Mouse (Mus musculus): ENCODE measurements at regions not wholly inside any gene's neighbourhood (a gene's known extent, or its start where the extent isn't known, plus 50 kb on each side); places are given as distances from the start of the nearest gene placed in this dataset.

- no peak for DNase-seq (ENCODE audit: low spot score)
- no peak for ATAC-seq (replicated peaks; ENCODE audit: low FRiP score, low TSS enrichment, low read depth)
- Histone ChIP-seq H3K27me3 (replicated peaks; ENCODE audit: control insufficient read depth, insufficient read depth, low read length) (no peaks in the 10 kb centered on the region), H3K4me1 (replicated peaks; ENCODE audit: control insufficient read depth, insufficient read depth, low read length) (no peaks in the 10 kb centered on the region), H3K9ac (ENCODE audit: low read length) (no peak overlapping the region), H3K9me3 (ENCODE audit: control insufficient read depth, low read length) (no peaks in the 10 kb centered on the region), H3K4me2 (ENCODE audit: low read length) (no peak overlapping the region), H3K36me3 (ENCODE audit: control insufficient read depth, insufficient read depth, low read length) (no peaks in the 10 kb centered on the region), H3K27ac (ENCODE audit: low read depth) (no peak overlapping the region), H3K4me3 (ENCODE audit: low read depth, low read length) (no peak overlapping the region)
- 78% methylated on average over 10 of the region's 10 CpGs for WGBS
These were observed 445.9 kb downstream of the Etnk1 start for GRCm38 (mm10) chr6:143612966-143613365.

GRCm38 (mm10) chr6:143614431-143614987, 447.5 kb downstream of the Etnk1 start:
- Histone ChIP-seq H3K9me3 (ENCODE audit: control insufficient read depth, low read length) (no peaks in the 10 kb centered on the region), H3K27ac (ENCODE audit: low read depth) (no peak overlapping the region), H3K27me3 (replicated peaks; ENCODE audit: control insufficient read depth, insufficient read depth, low read length) (no peaks in the 10 kb centered on the region), H3K36me3 (ENCODE audit: control insufficient read depth, insufficient read depth, low read length) (no peaks in the 10 kb centered on the region), H3K4me1 (replicated peaks; ENCODE audit: control insufficient read depth, insufficient read depth, low read length) (peaks cover 7% of the 10 kb centered on the region; the same call in 1 of the 2 replicates), H3K9ac (ENCODE audit: low read length) (no peak overlapping the region), H3K4me3 (ENCODE audit: low read depth, low read length) (no peak overlapping the region), H3K4me2 (ENCODE audit: low read length) (no peak overlapping the region)
- no peak for ATAC-seq (replicated peaks; ENCODE audit: low FRiP score, low TSS enrichment, low read depth)
- 65% methylated on average over 11 of the region's 11 CpGs for WGBS
- DNase-seq (ENCODE audit: low spot score): no peak

GRCm38 (mm10) chr6:143615361-143615760, 448.3 kb downstream of the Etnk1 start:
- WGBS: 69% methylated on average over 8 of the region's 8 CpGs
- no peak for ATAC-seq (replicated peaks; ENCODE audit: low FRiP score, low TSS enrichment, low read depth)

GRCm38 (mm10) chr6:143616386-143616785, 449.4 kb downstream of the Etnk1 start:
- peaks cover 7% of the 10 kb centered on the region; the same call in 1 of the 2 replicates for H3K4me1 ChIP-seq (replicated peaks; ENCODE audit: control insufficient read depth, insufficient read depth, low read length)
- no peaks in the 10 kb centered on the region for H3K36me3 ChIP-seq (ENCODE audit: control insufficient read depth, insufficient read depth, low read length)
- no peak for DNase-seq (ENCODE audit: low spot score)
- H3K27me3 ChIP-seq (replicated peaks; ENCODE audit: control insufficient read depth, insufficient read depth, low read length): no peaks in the 10 kb centered on the region
- no peaks in the 10 kb centered on the region for H3K9me3 ChIP-seq (ENCODE audit: control insufficient read depth, low read length)
- 75% methylated on average over 4 of the region's 4 CpGs for WGBS
- H3K27ac ChIP-seq (ENCODE audit: low read depth): no peak overlapping the region
- H3K4me2 ChIP-seq (ENCODE audit: low read length): no peak overlapping the region
- ATAC-seq (replicated peaks; ENCODE audit: low FRiP score, low TSS enrichment, low read depth): no peak
- H3K9ac ChIP-seq (ENCODE audit: low read length): no peak overlapping the region
- H3K4me3 ChIP-seq (ENCODE audit: low read depth, low read length): no peak overlapping the region

More at GRCm38 (mm10) chr6:143615361-143615760, 448.3 kb downstream of the Etnk1 start:
- Histone ChIP-seq H3K36me3 (ENCODE audit: control insufficient read depth, insufficient read depth, low read length) (no peaks in the 10 kb centered on the region), H3K4me2 (ENCODE audit: low read length) (no peak overlapping the region), H3K4me3 (ENCODE audit: low read depth, low read length) (no peak overlapping the region), H3K9ac (ENCODE audit: low read length) (no peak overlapping the region), H3K4me1 (replicated peaks; ENCODE audit: control insufficient read depth, insufficient read depth, low read length) (peaks cover 7% of the 10 kb centered on the region; the same call in 1 of the 2 replicates), H3K9me3 (ENCODE audit: control insufficient read depth, low read length) (no peaks in the 10 kb centered on the region), H3K27ac (ENCODE audit: low read depth) (no peak overlapping the region), H3K27me3 (replicated peaks; ENCODE audit: control insufficient read depth, insufficient read depth, low read length) (no peaks in the 10 kb centered on the region)
- no peak for DNase-seq (ENCODE audit: low spot score)

DNA sequence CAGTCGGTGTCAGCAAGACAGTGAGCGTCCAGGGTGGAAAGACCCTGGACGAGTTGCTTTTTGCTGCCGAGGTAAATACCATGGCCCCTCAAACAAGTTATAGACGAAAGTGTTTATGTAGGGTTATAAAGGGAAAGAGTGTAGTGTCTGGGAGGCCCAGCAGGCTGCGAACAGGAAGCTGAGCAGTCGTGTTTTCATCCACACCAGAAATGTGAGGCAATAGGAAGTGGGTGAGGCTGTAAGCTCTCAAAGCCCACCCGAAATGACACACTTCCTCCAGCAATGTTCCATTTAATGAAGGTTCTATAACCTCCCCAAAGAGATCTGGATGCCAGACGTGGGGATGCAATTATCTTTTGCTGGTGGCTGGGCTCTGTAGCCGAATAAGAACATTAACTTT, 451.5 kb downstream of the Etnk1 start:
- DNase-seq (ENCODE audit: low spot score): no peak
- WGBS: 44% methylated on average over 10 of the region's 10 CpGs
- no peak overlapping the region for H3K27ac ChIP-seq (ENCODE audit: low read depth)
- no peak for ATAC-seq (replicated peaks; ENCODE audit: low FRiP score, low TSS enrichment, low read depth)
- H3K4me3 ChIP-seq (ENCODE audit: low read depth, low read length): no peak overlapping the region
- no peaks in the 10 kb centered on the region for H3K36me3 ChIP-seq (ENCODE audit: control insufficient read depth, insufficient read depth, low read length)
- H3K4me1 ChIP-seq (replicated peaks; ENCODE audit: control insufficient read depth, insufficient read depth, low read length): peaks cover 7% of the 10 kb centered on the region; the same call in 1 of the 2 replicates
- H3K4me2 ChIP-seq (ENCODE audit: low read length): no peak overlapping the region
- no peaks in the 10 kb centered on the region for H3K27me3 ChIP-seq (replicated peaks; ENCODE audit: control insufficient read depth, insufficient read depth, low read length)
- no peaks in the 10 kb centered on the region for H3K9me3 ChIP-seq (ENCODE audit: control insufficient read depth, low read length)
- no peak overlapping the region for H3K9ac ChIP-seq (ENCODE audit: low read length)

DNA sequence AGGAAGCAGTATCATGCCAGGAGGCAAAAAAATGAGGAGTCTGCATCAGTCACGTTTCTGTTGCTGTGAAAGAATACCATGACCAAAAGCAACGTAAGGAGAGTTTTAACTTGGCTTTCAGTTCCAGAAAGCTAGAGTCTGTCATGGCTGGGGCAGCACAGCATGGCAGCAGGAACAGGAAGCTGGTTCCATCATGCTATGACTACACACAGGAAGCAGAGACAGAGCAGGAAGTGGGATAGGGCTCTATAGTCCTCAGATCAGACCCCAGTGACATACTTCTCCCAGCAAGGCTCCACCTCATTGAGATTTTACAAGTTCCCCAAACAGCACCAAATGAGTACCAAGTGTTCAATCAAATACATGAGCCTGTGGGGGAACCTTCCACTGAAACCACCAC, 453.6 kb downstream of the Etnk1 start:
- H3K27ac ChIP-seq (ENCODE audit: low read depth): no peak overlapping the region
- no peak for DNase-seq (ENCODE audit: low spot score)
- WGBS: 89% methylated on average over 2 of the region's 2 CpGs
- no peaks in the 10 kb centered on the region for H3K27me3 ChIP-seq (replicated peaks; ENCODE audit: control insufficient read depth, insufficient read depth, low read length)
- peaks cover 7% of the 10 kb centered on the region; the same call in 1 of the 2 replicates for H3K4me1 ChIP-seq (replicated peaks; ENCODE audit: control insufficient read depth, insufficient read depth, low read length)
- no peak for ATAC-seq (replicated peaks; ENCODE audit: low FRiP score, low TSS enrichment, low read depth)
- H3K36me3 ChIP-seq (ENCODE audit: control insufficient read depth, insufficient read depth, low read length): no peaks in the 10 kb centered on the region
- H3K4me3 ChIP-seq (ENCODE audit: low read depth, low read length): no peak overlapping the region
- H3K9ac ChIP-seq (ENCODE audit: low read length): no peak overlapping the region
- no peaks in the 10 kb centered on the region for H3K9me3 ChIP-seq (ENCODE audit: control insufficient read depth, low read length)
- H3K4me2 ChIP-seq (ENCODE audit: low read length): no peak overlapping the region

- Histone ChIP-seq H3K4me2 (ENCODE audit: low read length) (no peak overlapping the region), H3K36me3 (ENCODE audit: control insufficient read depth, insufficient read depth, low read length) (no peaks in the 10 kb centered on the region), H3K9ac (ENCODE audit: low read length) (no peak overlapping the region), H3K4me3 (ENCODE audit: low read depth, low read length) (no peak overlapping the region), H3K27me3 (replicated peaks; ENCODE audit: control insufficient read depth, insufficient read depth, low read length) (no peaks in the 10 kb centered on the region), H3K9me3 (ENCODE audit: control insufficient read depth, low read length) (no peaks in the 10 kb centered on the region), H3K27ac (ENCODE audit: low read depth) (no peak overlapping the region), H3K4me1 (replicated peaks; ENCODE audit: control insufficient read depth, insufficient read depth, low read length) (peaks cover 7% of the 10 kb centered on the region; the same call in 1 of the 2 replicates)
- no peak for ATAC-seq (replicated peaks; ENCODE audit: low FRiP score, low TSS enrichment, low read depth)
- 78% methylated on average over 2 of the region's 2 CpGs for WGBS
- no peak for DNase-seq (ENCODE audit: low spot score)
These were observed 455.1 kb downstream of the Etnk1 start for GRCm38 (mm10) chr6:143622161-143622560.

DNA sequence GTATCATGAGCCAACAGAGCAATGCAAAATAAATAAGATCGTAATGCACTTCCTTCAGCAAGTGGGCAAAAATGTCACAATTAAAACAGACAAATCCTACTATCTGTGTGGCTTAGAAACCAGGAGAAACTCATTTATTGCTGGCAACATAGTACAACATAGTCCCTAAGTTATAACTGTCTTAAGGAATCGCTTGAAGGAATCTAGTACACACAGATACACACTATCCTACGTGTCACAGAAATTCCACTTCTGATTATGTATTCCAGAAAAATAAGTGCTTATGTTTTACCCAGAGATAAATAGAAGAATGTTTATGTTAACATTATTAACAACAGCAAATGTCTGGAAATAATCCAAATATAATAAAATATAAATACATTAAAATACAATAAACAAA, 457.9 kb downstream of the Etnk1 start:
- ATAC-seq (replicated peaks; ENCODE audit: low FRiP score, low TSS enrichment, low read depth): no peak
- no peak overlapping the region for H3K4me2 ChIP-seq (ENCODE audit: low read length)
- H3K36me3 ChIP-seq (ENCODE audit: control insufficient read depth, insufficient read depth, low read length): no peaks in the 10 kb centered on the region
- DNase-seq (ENCODE audit: low spot score): no peak
- no peaks in the 10 kb centered on the region for H3K9me3 ChIP-seq (ENCODE audit: control insufficient read depth, low read length)
- H3K4me3 ChIP-seq (ENCODE audit: low read depth, low read length): no peak overlapping the region
- H3K4me1 ChIP-seq (replicated peaks; ENCODE audit: control insufficient read depth, insufficient read depth, low read length): no peaks in the 10 kb centered on the region
- WGBS: 71% methylated on average over 3 of the region's 3 CpGs
- no peaks in the 10 kb centered on the region for H3K27me3 ChIP-seq (replicated peaks; ENCODE audit: control insufficient read depth, insufficient read depth, low read length)
- H3K9ac ChIP-seq (ENCODE audit: low read length): no peak overlapping the region
- H3K27ac ChIP-seq (ENCODE audit: low read depth): no peak overlapping the region

- 65% methylated on average over 7 of the region's 7 CpGs for WGBS
- Histone ChIP-seq H3K4me1 (replicated peaks; ENCODE audit: control insufficient read depth, insufficient read depth, low read length) (no peaks in the 10 kb centered on the region), H3K4me2 (ENCODE audit: low read length) (no peak overlapping the region), H3K9ac (ENCODE audit: low read length) (no peak overlapping the region), H3K27me3 (replicated peaks; ENCODE audit: control insufficient read depth, insufficient read depth, low read length) (no peaks in the 10 kb centered on the region), H3K27ac (ENCODE audit: low read depth) (no peak overlapping the region), H3K9me3 (ENCODE audit: control insufficient read depth, low read length) (no peaks in the 10 kb centered on the region), H3K36me3 (ENCODE audit: control insufficient read depth, insufficient read depth, low read length) (no peaks in the 10 kb centered on the region), H3K4me3 (ENCODE audit: low read depth, low read length) (no peak overlapping the region)
- DNase-seq (ENCODE audit: low spot score) (no peak), ATAC-seq (replicated peaks; ENCODE audit: low FRiP score, low TSS enrichment, low read depth) (no peak)
These were observed 464.6 kb downstream of the Etnk1 start for GRCm38 (mm10) chr6:143631581-143631980.

All from intestine, embryonic 14.5 days (tissue).